Mouse (Mus musculus) left cerebral cortex, postnatal 25 days (tissue): ENCODE measurements at regions not wholly inside any gene's neighbourhood (a gene's known extent, or its start where the extent isn't known, plus 50 kb on each side); places are given as distances from the start of the nearest gene placed in this dataset.
A peak's percentile ranks its signal among the peaks of the same experiment; 100 is the strongest.

ENCODE experiments used
- DNase-seq, 2 experiments: peaks; one replicate each; pipeline ENCODE4 v3.0.0; 2022; ENCODE audit warnings: low spot score in 2 of 2, mixed read lengths in 1 of 2
- intact Hi-C: fragments of 180-260 bp; cut with DNase I; formaldehyde crosslinking; loops from one replicate; pipeline ENCODE4 v1.15.1; 2025

- intact Hi-C loops = loop anchor here (10.0 kb wide), 1 partner anchor 440 kb away; no protein-coding TSS in a partner anchor
- no peak for DNase-seq
Observed at GRCm38 (mm10) chr10:91734691-91735090, 553.6 kb upstream of the Tmpo start.

- DNase-seq = no peak
- intact Hi-C loops = loop anchor here (10.0 kb wide), 1 partner anchor 437 kb away; no protein-coding TSS in a partner anchor
Observed at GRCm38 (mm10) chr10:91732007-91732589, 551.0 kb upstream of the Tmpo start.

- no peak for DNase-seq
- intact Hi-C loops = loop anchor here (10.0 kb wide), 1 partner anchor 435 kb away; no protein-coding TSS in a partner anchor
Observed at GRCm38 (mm10) chr10:91730062-91730461, 548.9 kb upstream of the Tmpo start.

- peak; percentile 66 to 71 for DNase-seq
- intact Hi-C loops = no loop called here
Observed at GRCm38 (mm10) chr10:91719561-91720371, 538.7 kb upstream of the Tmpo start.

- intact Hi-C loops = no loop called here
- DNase-seq = no peak
Observed at GRCm38 (mm10) chr10:91716604-91717003, 535.5 kb upstream of the Tmpo start.

- intact Hi-C loops = no loop called here
- peak in 1 of 2 experiments; percentile 23 for DNase-seq
Observed at GRCm38 (mm10) chr10:91714648-91715047, 533.5 kb upstream of the Tmpo start.

GRCm38 (mm10) chr10:91713529-91713928 is 532.4 kb upstream of the Tmpo start:
- no peak for DNase-seq
- intact Hi-C loops = no loop called here

GRCm38 (mm10) chr10:91706816-91707215 is 525.7 kb upstream of the Tmpo start:
- intact Hi-C loops = no loop called here
- no peak for DNase-seq

- no peak for DNase-seq
- intact Hi-C loops = no loop called here
Observed at GRCm38 (mm10) chr10:91704751-91705150, 523.6 kb upstream of the Tmpo start.

- DNase-seq = no peak
- intact Hi-C loops = no loop called here
Observed at GRCm38 (mm10) chr10:91701822-91702221, 520.7 kb upstream of the Tmpo start.

GRCm38 (mm10) chr10:91686082-91686618 is 505.0 kb upstream of the Tmpo start:
- intact Hi-C loops = no loop called here
- no peak for DNase-seq

GRCm38 (mm10) chr10:91685164-91686027 is 504.3 kb upstream of the Tmpo start:
- peak in 1 of 2 experiments; percentile 1 for DNase-seq
- intact Hi-C loops = no loop called here

- no peak for DNase-seq
- intact Hi-C loops = no loop called here
Observed at GRCm38 (mm10) chr10:91679641-91680040, 498.5 kb upstream of the Tmpo start.

GRCm38 (mm10) chr10:91637911-91638310 is 456.8 kb upstream of the Tmpo start:
- intact Hi-C loops = no loop called here
- no peak for DNase-seq

GRCm38 (mm10) chr10:91628672-91629071 is 447.6 kb upstream of the Tmpo start:
- DNase-seq = peak in 1 of 2 experiments; percentile 8
- intact Hi-C loops = no loop called here

GRCm38 (mm10) chr10:91622281-91622680 is 441.2 kb upstream of the Tmpo start:
- DNase-seq = no peak
- intact Hi-C loops = no loop called here

GRCm38 (mm10) chr10:91613794-91614479 is 432.8 kb upstream of the Tmpo start:
- peak; percentile 13 to 25 for DNase-seq
- intact Hi-C loops = no loop called here

GRCm38 (mm10) chr10:91612052-91612451 is 430.9 kb upstream of the Tmpo start:
- peak; percentile 17 to 55 for DNase-seq
- intact Hi-C loops = no loop called here

- DNase-seq = no peak
- intact Hi-C loops = no loop called here
Observed at GRCm38 (mm10) chr10:91594891-91595290, 413.8 kb upstream of the Tmpo start.
